Mouse (Mus musculus) intestine, embryonic 14.5 days (tissue): ENCODE measurements at regions not wholly inside any gene's neighbourhood (a gene's known extent, or its start where the extent isn't known, plus 50 kb on each side); places are given as distances from the start of the nearest gene placed in this dataset.

Source experiments
- ATAC-seq: fragments of 200-750 bp; cut with Nextera tagmentation; replicated peaks from 2 replicates; pipeline ENCODE4 v1.8.0; 2017; ENCODE audit warnings: low read depth, moderate number of reproducible peaks, moderate TSS enrichment, moderate library complexity; ENCODE audit not compliant: low FRiP score, low TSS enrichment
- DNase-seq: peaks from one replicate; pipeline ENCODE4 v3.0.0-alpha.2; 2018; ENCODE audit warnings: low spot score
- H3K27ac ChIP-seq: fragments of 300-500 bp; sonication (generic); 2 replicates; pipeline ENCODE4 v1.5.1; 2014; ENCODE audit warnings: low read depth, mild to moderate bottlenecking, control low read depth
- H3K27me3 ChIP-seq: fragments of 300-500 bp; sonication (generic); replicated peaks from 2 replicates; pipeline ENCODE4 v1.6.1; 2014; ENCODE audit warnings: low read length, control low read depth; ENCODE audit not compliant: control insufficient read depth, insufficient read depth
- H3K36me3 ChIP-seq: fragments of 300-500 bp; sonication (generic); 2 replicates; pipeline ENCODE4 v1.6.1; 2014; ENCODE audit warnings: low read length, control low read depth; ENCODE audit not compliant: control insufficient read depth, insufficient read depth
- H3K4me1 ChIP-seq: fragments of 300-500 bp; sonication (generic); replicated peaks from 2 replicates; pipeline ENCODE4 v1.6.1; 2014; ENCODE audit warnings: low read length, control low read depth, mixed read lengths; ENCODE audit not compliant: control insufficient read depth, insufficient read depth
- H3K4me2 ChIP-seq: fragments of 300-500 bp; sonication (generic); 2 replicates; pipeline ENCODE4 v1.6.1; 2014; ENCODE audit warnings: low read length
- H3K4me3 ChIP-seq: fragments of 300-500 bp; sonication (generic); 2 replicates; pipeline ENCODE4 v1.5.1; 2014; ENCODE audit warnings: low read depth, low read length, control low read depth, mixed read lengths
- H3K9ac ChIP-seq: fragments of 300-500 bp; sonication (generic); 2 replicates; pipeline ENCODE4 v1.6.1; 2014; ENCODE audit warnings: mild to moderate bottlenecking, low read length
- H3K9me3 ChIP-seq: fragments of 300-500 bp; sonication (generic); 2 replicates; pipeline ENCODE4 v1.6.1; 2016; ENCODE audit warnings: low read length, control low read depth; ENCODE audit not compliant: control insufficient read depth
- WGBS: fragments of 180-500 bp; shearing (Covaris S2); extraction: QIAGEN DNeasy Blood & Tissue Kit; methylation state at CpG from one replicate; pipeline ENCODE4 v1.1.7; 2014; 5-methylcytosine and 5-hydroxymethylcytosine counted together

GRCm38 (mm10) chr3:147339427-147339826 is 487.3 kb downstream of the Ttll7 start:
- ATAC-seq (no peak), DNase-seq (no peak)
- no peaks in the 10 kb centered on the region for H3K4me1 ChIP-seq
- H3K4me2 ChIP-seq = no peak overlapping the region
- no peak overlapping the region for H3K9ac ChIP-seq
- H3K27me3 ChIP-seq = no peaks in the 10 kb centered on the region
- no peaks in the 10 kb centered on the region for H3K36me3 ChIP-seq
- H3K4me3 ChIP-seq = no peak overlapping the region
- no peak overlapping the region for H3K27ac ChIP-seq
- 71% methylated on average over 2 of the region's 2 CpGs for WGBS
- H3K9me3 ChIP-seq = no peaks in the 10 kb centered on the region

GRCm38 (mm10) chr3:147347278-147348039 is 495.3 kb downstream of the Ttll7 start:
- DNase-seq = no peak
- Histone ChIP-seq H3K9ac (no peak overlapping the region), H3K27ac (no peak overlapping the region)

GRCm38 (mm10) chr3:147387077-147387476 is 534.9 kb downstream of the Ttll7 start:
- 89% methylated on average over 5 of the region's 5 CpGs for WGBS
- H3K9ac ChIP-seq = no peak overlapping the region
- H3K4me3 ChIP-seq = no peak overlapping the region

More at GRCm38 (mm10) chr3:147347278-147348039, 495.3 kb downstream of the Ttll7 start:
- Histone ChIP-seq H3K36me3 (no peaks in the 10 kb centered on the region), H3K27me3 (no peaks in the 10 kb centered on the region), H3K4me3 (no peak overlapping the region), H3K9me3 (no peaks in the 10 kb centered on the region), H3K4me2 (no peak overlapping the region), H3K4me1 (no peaks in the 10 kb centered on the region; the same call in 1 of the 2 replicates)
- 48% methylated on average over 5 of the region's 5 CpGs for WGBS
- ATAC-seq = no peak

GRCm38 (mm10) chr3:147398298-147398697 is 546.1 kb downstream of the Ttll7 start:
- Histone ChIP-seq H3K9ac (no peak overlapping the region), H3K4me3 (no peak overlapping the region), H3K9me3 (no peaks in the 10 kb centered on the region), H3K4me1 (no peaks in the 10 kb centered on the region), H3K27me3 (no peaks in the 10 kb centered on the region), H3K36me3 (no peaks in the 10 kb centered on the region), H3K4me2 (no peak overlapping the region), H3K27ac (no peak overlapping the region)
- 73% methylated on average over 8 of the region's 8 CpGs for WGBS
- DNase-seq (no peak), ATAC-seq (no peak)

More at GRCm38 (mm10) chr3:147387077-147387476, 534.9 kb downstream of the Ttll7 start:
- DNase-seq (no peak), ATAC-seq (no peak)
- no peak overlapping the region for H3K27ac ChIP-seq
- no peaks in the 10 kb centered on the region for H3K27me3 ChIP-seq
- no peak overlapping the region for H3K4me2 ChIP-seq
- no peaks in the 10 kb centered on the region for H3K36me3 ChIP-seq
- no peaks in the 10 kb centered on the region for H3K4me1 ChIP-seq
- H3K9me3 ChIP-seq = no peaks in the 10 kb centered on the region

GRCm38 (mm10) chr3:147412274-147412673 is 560.1 kb downstream of the Ttll7 start:
- WGBS = 73% methylated on average over 4 of the region's 4 CpGs
- Histone ChIP-seq H3K4me3 (no peak overlapping the region), H3K36me3 (no peaks in the 10 kb centered on the region), H3K4me2 (no peak overlapping the region), H3K9ac (no peak overlapping the region), H3K27ac (no peak overlapping the region), H3K27me3 (no peaks in the 10 kb centered on the region), H3K9me3 (no peaks in the 10 kb centered on the region), H3K4me1 (no peaks in the 10 kb centered on the region)
- no peak for DNase-seq
- ATAC-seq = no peak

GRCm38 (mm10) chr3:147416926-147417325 is 564.8 kb downstream of the Ttll7 start:
- ATAC-seq (no peak), DNase-seq (no peak)
- H3K36me3 ChIP-seq = no peaks in the 10 kb centered on the region
- H3K4me3 ChIP-seq = no peak overlapping the region
- no peaks in the 10 kb centered on the region for H3K4me1 ChIP-seq
- no peaks in the 10 kb centered on the region for H3K9me3 ChIP-seq
- H3K9ac ChIP-seq = no peak overlapping the region
- 37% methylated on average over 3 of the region's 3 CpGs for WGBS
- H3K27me3 ChIP-seq = no peaks in the 10 kb centered on the region
- no peak overlapping the region for H3K27ac ChIP-seq
- no peak overlapping the region for H3K4me2 ChIP-seq

- WGBS = 56% methylated on average over 3 of the region's 3 CpGs
- H3K4me3 ChIP-seq = no peak overlapping the region
- ATAC-seq (no peak), DNase-seq (no peak)
- H3K27me3 ChIP-seq = no peaks in the 10 kb centered on the region
- no peak overlapping the region for H3K9ac ChIP-seq
- H3K27ac ChIP-seq = no peak overlapping the region
- no peaks in the 10 kb centered on the region for H3K9me3 ChIP-seq
- H3K4me1 ChIP-seq = no peaks in the 10 kb centered on the region
- H3K4me2 ChIP-seq = no peak overlapping the region
- H3K36me3 ChIP-seq = no peaks in the 10 kb centered on the region
Observed at GRCm38 (mm10) chr3:147419129-147419528, 567.0 kb downstream of the Ttll7 start.

- Histone ChIP-seq H3K9ac (no peak overlapping the region), H3K4me2 (no peak overlapping the region), H3K27ac (no peak overlapping the region), H3K4me1 (no peaks in the 10 kb centered on the region), H3K36me3 (no peaks in the 10 kb centered on the region), H3K27me3 (no peaks in the 10 kb centered on the region), H3K9me3 (no peaks in the 10 kb centered on the region), H3K4me3 (no peak overlapping the region)
- no peak for DNase-seq
- 74% methylated on average over 5 of the region's 5 CpGs for WGBS
- no peak for ATAC-seq
Observed at GRCm38 (mm10) chr3:147422196-147422595, 570.0 kb downstream of the Ttll7 start.
